Mouse (Mus musculus) G1E (cell line): ENCODE measurements around the gene Sun2.

ENCODE experiments used
- CTCF ChIP-seq: IDR thresholded peaks from 2 replicates; pipeline ENCODE4 v1.5.1; 2012; ENCODE audit warnings: low read depth, low read length, inconsistent platforms, mixed read lengths
- GATA1 ChIP-seq: IDR thresholded peaks from 2 replicates; pipeline ENCODE4 v1.6.1; 2012; ENCODE audit warnings: borderline replicate concordance, low read length, inconsistent platforms, mixed read lengths
- POLR2AphosphoS5 ChIP-seq: IDR thresholded peaks from 2 replicates; pipeline ENCODE4 v1.6.1; 2012; ENCODE audit warnings: low read depth, low read length, inconsistent platforms; ENCODE audit not compliant: insufficient replicate concordance
- TAL1 ChIP-seq: conservative IDR thresholded peaks from 2 replicates; pipeline ENCODE4 v1.6.1; 2012; ENCODE audit warnings: low read depth, low read length, inconsistent platforms, mixed read lengths

- TF ChIP-seq POLR2AphosphoS5 (no peak), CTCF (no peak), GATA1 (no peak), TAL1 (no peak)
Measured at GRCm38 (mm10) chr15:79775662-79776061, 33.3 kb upstream of the Sun2 start.
